Mouse (Mus musculus) lung, adult 2 months (tissue): ENCODE measurements around the gene Esrrg.

Experiments used
- CTCF ChIP-seq: fragments of 200-500 bp; IDR thresholded peaks from 2 replicates; pipeline ENCODE4 v1.5.1; 2011; ENCODE audit warnings: mild to moderate bottlenecking, low read length, control low read depth; ENCODE audit not compliant: insufficient read depth
- POLR2A ChIP-seq: fragments of 200-500 bp; IDR thresholded peaks from 2 replicates; pipeline ENCODE4 v1.6.1; 2011; ENCODE audit warnings: low read depth, mild to moderate bottlenecking, control low read depth, low read length, borderline replicate concordance; ENCODE audit errors: extremely low read depth

GRCm38 (mm10) chr1:187889096-187889495 is 280.5 kb downstream of the Esrrg start:
- no peak for TF ChIP-seq CTCF
- no peak for TF ChIP-seq POLR2A
